Mouse (Mus musculus) thymus, postnatal 0 days (tissue): ENCODE data around the gene Vav1. TPM values are rescaled to one million over a fixed set of nuclear protein-coding genes. Genes with fewer than 3 reads are reported as not detected.
A peak's percentile ranks its signal among the peaks of the same experiment; 100 is the strongest.
"Not testable (repeated sequence)": the region's sequence is repeated elsewhere in the genome, so short reads cannot be mapped to it uniquely, and the experiment has no call there.

ENCODE experiments used
- DNase-seq: peaks from one replicate; pipeline ENCODE4 v3.0.0-alpha.2; 2015; ENCODE audit warnings: low spot score
- polyA plus RNA-seq: library from polyadenylated mRNA; unstranded; fragments of >200 nt; fragmentation: Nextera tagmentation; extraction: Ambion mirVana; gene quantifications from 2 replicates; pipeline ENCODE4 v1.2.1, GENCODE M21; 2015

Vav1 gene
- polyA plus RNA-seq, 1 experiment from 2014 or later, result 131 TPM

DNA sequence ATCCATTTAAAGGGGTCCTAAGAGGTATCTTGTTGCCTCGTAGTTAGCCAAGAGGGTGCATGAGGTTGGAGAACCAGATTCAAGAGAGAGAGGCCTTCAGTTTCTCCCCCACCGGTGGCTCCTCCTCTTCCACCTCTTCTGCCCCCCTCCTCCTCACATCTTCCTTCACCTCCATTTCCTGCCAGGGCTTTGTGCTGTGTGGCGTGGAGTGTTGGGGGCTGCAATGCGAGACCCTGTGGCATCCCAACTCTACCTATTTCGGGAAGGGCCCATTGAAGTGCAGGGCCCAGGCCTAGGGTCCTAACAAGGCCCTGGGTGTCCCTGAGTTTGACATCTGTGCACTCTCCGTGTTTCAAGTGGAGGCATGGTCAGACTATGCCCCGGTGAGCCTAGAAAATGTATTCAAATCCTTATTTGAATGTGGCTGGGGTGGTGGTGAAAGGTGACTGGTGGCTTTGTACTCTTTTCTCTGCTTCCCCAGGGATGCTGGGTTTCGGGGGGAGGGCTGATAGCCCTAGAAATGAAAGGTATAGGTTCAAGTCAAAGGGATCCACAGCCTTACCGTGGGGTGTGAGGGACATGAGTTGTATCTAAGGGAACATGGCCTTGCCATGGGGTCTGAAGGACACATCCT lies 808 bp downstream of the Vav1 start:
- DNase-seq, result peak; percentile 70

DNA sequence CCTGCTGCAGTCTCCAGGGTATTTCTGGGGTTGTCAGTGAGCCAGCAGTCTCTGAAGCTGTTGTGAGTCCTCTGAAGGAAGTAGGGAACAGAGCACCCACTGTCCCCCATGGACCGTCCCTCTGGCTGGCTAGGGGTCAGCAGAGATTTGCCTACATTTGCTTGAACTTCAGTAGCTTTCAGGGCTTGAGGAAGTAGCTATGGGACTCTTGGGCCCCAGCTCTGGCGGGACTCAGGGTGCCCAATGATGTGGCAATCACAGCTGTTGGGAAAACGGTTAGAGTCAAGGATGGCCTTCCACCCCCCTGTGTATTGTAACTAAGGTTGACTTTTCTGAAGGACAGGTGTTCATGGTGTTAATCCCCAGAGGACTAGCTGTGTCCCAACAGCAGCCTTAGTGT lies 1.5 kb downstream of the Vav1 start:
- no peak for DNase-seq

GRCm38 (mm10) chr17:57283906-57284305 lies 5.0 kb downstream of the Vav1 start:
- DNase-seq, result no peak

- DNase-seq, result peak; percentile 20
Measured at GRCm38 (mm10) chr17:57285077-57285476, 6.2 kb downstream of the Vav1 start.

DNA sequence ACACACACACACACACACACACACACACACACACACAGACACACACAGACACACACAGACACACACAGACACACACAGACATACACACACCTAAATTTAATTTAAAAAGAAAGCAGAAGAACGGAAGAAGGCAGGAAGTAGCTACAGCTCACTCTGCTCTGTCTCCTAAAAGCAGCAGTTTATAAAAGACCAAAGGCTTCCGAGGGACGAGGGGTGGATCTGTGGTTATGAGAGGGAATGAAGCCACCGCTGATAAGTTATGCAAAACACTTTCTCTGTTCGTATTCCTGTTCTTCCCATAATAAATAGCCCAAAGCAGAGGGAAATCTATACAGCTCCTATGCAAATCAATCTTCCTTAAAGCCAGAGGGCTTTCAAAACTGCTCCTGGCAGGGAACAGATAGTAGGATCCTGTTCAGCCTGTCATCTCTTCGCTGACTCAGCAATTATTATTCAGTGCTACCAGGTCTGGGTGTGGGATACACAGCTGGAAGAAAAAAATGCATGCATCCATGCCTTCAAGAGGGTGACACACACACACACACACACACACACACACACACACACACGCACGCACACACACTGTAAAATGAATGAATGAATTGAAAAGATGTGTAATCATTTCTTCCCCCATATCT lies 7.9 kb downstream of the Vav1 start:
- peak; percentile 53 for DNase-seq

DNA sequence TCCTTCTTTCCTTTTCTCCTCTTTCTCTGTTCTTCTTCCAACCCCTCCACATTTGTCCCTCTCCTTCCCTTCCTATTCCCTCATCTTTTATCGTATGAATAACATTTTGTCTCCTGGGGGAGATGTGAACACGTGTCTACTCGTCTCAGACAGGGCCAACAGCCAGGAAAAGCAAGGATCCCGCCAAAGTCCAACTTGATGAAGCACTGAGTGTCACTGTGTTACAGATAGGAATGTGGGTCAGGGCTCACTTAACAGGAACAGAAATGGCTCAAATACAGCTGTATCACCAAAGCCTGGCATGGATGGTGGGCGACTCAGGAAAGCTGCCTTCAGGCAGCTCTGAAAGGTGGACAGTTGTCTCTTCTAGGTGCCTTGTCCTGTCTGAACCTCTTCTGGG lies 10.4 kb downstream of the Vav1 start:
- no peak for DNase-seq

DNA sequence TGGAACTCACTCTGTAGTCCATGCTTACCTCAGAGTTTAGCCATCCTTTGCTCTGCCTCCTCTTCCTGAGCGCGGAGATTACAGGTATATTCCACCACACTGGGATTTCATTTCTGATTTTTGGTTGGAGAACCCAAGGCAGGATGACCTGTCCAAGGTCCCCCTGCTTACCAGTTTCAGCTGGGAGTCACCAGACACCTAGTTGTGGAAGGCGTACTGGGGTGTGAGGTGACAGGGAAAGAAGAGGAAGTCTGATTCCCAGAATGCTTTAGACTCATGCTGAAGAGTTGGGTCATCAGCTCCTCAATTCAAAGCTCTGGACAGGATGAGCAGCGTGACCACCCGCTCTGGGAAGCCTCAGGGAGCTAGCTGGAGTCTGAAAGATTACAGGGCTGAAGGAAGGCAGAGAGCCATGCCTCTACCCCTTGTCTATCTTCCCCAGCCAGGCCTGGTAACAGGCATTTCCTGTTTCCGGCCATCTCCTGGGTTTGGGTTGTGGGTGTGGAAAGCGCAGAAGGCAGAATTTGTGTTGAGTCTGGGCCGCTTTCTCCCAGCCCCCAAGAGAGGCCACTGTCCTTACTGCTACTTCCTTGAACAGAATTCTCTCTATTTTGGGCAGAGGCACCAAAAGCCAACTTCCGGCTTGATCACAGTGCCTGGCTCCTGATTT lies 11.2 kb downstream of the Vav1 start:
- DNase-seq, result peak; percentile 63

DNA sequence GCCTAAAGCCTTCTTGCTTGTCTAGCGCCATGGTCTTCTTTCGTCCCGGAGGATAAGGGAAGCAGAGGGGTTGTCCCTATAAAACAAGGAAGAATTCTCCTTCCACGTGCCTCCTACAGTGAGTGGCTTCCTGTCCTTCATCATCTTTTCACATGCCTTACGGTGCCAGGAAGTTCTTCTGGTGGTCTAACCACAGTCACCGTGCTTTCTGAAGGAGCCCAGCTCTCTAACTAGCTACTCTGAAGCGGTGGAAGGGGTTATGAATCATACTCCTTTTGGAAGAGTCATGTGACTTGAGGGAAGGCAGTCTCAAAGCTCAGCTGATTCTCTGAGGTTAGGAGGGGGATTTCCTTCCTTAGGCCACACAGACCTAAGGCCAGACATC lies 11.8 kb downstream of the Vav1 start:
- DNase-seq, result no peak

GRCm38 (mm10) chr17:57292302-57292701 lies 13.4 kb downstream of the Vav1 start:
- no peak for DNase-seq

GRCm38 (mm10) chr17:57292968-57293367 lies 14.1 kb downstream of the Vav1 start:
- DNase-seq, result no peak

GRCm38 (mm10) chr17:57295935-57296334 lies 17.0 kb downstream of the Vav1 start:
- no peak for DNase-seq

GRCm38 (mm10) chr17:57297040-57297439 lies 18.1 kb downstream of the Vav1 start:
- DNase-seq, result no peak

DNA sequence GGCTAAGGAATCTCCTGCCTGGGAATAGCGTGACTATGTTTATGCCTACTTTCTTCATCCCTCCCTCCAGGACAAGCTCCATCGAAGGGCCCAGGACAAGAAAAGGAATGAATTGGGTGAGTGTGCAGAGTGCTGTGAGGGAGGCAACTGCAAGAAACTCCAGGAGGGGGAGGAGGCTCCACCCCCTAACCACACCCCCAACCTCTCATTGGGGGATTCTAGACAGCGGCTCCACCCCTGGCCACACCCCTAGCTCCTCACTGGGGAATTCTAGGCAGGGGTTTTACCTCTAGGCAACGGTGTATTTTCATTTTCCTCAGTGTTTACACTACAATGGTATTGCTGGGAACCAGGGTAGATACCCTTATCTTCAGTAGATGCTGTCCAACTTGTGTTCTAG lies 26.7 kb downstream of the Vav1 start:
- DNase-seq, result no peak

- no peak for DNase-seq
Measured at GRCm38 (mm10) chr17:57307074-57307473, 28.2 kb downstream of the Vav1 start.

DNA sequence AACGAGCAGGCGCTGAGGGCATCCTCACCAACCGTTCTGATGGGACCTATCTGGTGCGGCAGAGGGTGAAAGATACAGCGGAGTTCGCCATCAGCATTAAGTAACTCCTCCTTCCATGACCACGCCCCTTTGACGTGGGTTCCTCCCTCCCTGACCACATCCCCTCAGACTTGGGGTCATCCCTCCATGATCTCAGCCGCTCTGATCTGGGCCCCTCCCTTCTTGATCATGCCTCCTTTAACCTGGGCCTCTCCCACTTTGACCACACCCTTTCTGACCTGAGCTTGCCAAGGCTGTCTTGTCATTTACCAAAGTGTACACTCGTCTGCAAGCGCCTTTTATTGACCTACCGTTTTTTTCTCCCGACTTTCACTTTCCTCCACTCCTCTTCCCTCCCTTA lies 32.9 kb downstream of the Vav1 start:
- DNase-seq, result no peak

GRCm38 (mm10) chr17:57327615-57328014 lies 48.7 kb downstream of the Vav1 start:
- DNase-seq, result no peak

DNA sequence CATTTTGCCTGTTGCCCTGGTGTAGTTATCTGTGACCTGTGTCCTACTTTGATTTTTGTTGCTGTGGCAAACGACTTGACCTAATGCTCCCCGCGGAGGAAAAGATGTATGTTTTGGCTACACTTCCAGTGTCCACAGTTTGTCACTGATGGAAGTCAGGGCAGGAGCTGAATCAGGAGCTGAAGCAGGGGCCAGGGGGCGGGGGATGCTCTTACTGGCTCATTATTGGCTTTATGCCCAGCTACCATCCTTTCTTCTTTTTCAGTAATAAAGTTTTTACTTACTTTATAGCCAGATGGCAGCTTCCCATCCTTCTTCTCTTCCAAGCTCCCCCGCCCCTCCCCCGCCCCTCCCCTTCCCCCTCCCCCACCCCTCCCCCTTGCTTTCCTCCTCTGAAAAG lies 50.0 kb downstream of the Vav1 start:
- no peak for DNase-seq

GRCm38 (mm10) chr17:57330993-57331392 lies 52.1 kb downstream of the Vav1 start:
- DNase-seq, result no peak

DNA sequence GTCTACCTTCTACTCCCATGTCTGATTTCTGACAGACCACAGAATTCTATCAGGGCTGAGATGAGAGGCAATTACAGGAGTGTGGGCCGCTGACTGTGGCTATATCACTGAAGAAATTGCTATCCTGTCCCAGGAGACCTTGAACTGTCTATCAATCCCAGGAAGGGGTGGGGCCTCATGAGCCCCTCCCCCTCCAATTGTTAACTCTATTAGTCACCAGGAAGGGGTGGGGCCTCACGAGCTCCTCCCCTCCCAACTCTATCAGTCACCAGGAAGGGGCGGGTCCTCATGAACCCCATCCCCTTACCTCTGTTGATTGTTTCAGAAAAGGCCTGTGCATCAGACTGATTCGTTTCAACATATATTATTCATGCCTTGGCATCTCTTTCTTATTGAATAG lies 53.3 kb downstream of the Vav1 start:
- DNase-seq, result no peak

DNA sequence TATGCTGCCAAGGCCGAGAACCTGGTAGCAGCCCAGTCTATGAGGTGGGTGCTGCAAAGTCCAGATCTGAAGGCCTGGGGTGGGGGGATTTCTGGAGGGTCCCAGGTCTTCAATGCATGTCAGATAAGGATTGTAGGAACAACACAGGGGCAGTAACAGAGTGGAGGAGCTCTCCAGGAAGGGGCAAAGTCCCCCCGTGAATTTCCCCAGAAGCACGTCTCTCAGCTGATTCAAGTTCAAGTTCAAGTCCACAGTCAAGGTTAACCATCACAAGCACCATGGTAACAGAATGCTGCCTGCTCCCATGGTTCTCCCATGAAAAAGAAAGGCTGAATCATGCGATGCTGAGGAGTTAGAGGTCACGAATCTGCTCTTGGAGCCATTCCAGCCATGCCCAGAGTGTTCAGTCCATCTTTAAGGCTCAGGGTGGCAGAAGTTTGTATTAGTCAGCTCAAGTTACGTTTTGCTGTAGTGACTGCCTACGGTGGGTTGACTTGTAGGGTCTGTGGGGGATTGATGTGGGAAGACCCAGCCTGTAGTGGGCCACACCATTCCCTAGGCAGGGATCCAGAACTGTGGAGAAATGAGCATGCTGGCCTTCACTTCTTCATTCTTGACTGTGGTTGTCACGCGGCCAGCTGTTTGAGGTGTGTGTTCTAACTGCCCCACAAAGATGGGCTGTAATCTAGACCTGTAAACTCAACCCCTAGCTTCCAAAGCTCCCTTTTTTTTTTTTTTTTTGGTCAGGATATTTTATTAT lies 55.3 kb downstream of the Vav1 start:
- no peak for DNase-seq

GRCm38 (mm10) chr17:57334761-57335150 lies 55.9 kb downstream of the Vav1 start:
- DNase-seq, result peak; percentile 82

DNA sequence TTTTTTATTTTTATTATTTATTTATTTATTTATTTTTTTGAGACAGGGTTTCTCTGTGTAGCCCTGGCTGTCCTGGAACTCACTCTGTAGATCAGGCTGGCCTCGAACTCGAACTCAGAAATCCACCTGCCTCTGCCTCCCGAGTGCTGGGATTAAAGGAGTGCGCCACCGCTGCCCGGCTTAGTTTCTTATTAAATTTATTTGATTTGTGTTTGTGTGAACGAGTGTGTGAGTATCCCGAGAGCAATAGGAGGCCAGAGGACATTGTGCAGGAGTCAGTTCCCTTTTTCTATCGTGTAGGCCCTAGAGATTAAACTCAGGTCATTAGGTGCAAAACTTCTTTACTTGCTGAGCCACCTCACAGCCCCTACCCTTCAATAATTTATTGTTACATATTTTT lies 56.3 kb downstream of the Vav1 start:
- DNase-seq, result not testable (repeated sequence)
